Mouse (Mus musculus): Measurements from ENCODE around the gene Milr1. TPM values are rescaled to one million over a fixed set of nuclear protein-coding genes. Genes with fewer than 3 reads are reported as not detected.
A peak's percentile ranks its signal among the peaks of the same experiment; 100 is the strongest.
"Not testable (repeated sequence)": the region's sequence is repeated elsewhere in the genome, so short reads cannot be mapped to it uniquely, and the experiment has no call there.

Milr1 gene
- polyA plus RNA-seq, 1 experiment: 0.40 TPM

GRCm38 (mm10) chr11:106716568-106716967, 34.5 kb upstream of the Milr1 start:
- Histone ChIP-seq H3K27ac (ENCODE audit: insufficient read depth, low read length) (no peak overlapping the region), H3K4me1 (ENCODE audit: control insufficient read depth, insufficient read depth, low read length) (no peaks in the 10 kb centered on the region), H3K9ac (ENCODE audit: low read depth, poor library complexity, severe bottlenecking) (no peak overlapping the region), H3K9me3 (replicated peaks; ENCODE audit: control insufficient read depth, insufficient read depth, low read length, poor library complexity, severe bottlenecking) (0 out of 2 replicates have a peak, but pooled peaks cover 3% of the 10 kb centered on the region), H3K27me3 (ENCODE audit: control insufficient read depth, insufficient read depth, low read length, poor library complexity, severe bottlenecking) (no peaks in the 10 kb centered on the region), H3K36me3 (ENCODE audit: control insufficient read depth, insufficient read depth, low read length, poor library complexity, severe bottlenecking) (no peaks in the 10 kb centered on the region), H3K4me3 (ENCODE audit: low read depth, low read length) (no peak overlapping the region)
- TF ChIP-seq EP300 (IDR thresholded peaks at IDR 0.05; ENCODE audit: insufficient read depth, low read depth, low read length) (no peak), CTCF (IDR thresholded peaks at IDR 0.05; ENCODE audit: low read depth, low read length) (no peak), POLR2A (IDR thresholded peaks at IDR 0.05; ENCODE audit: insufficient read depth, low read length) (no peak)

- Histone ChIP-seq H3K36me3 (ENCODE audit: control insufficient read depth, insufficient read depth, low read length, poor library complexity, severe bottlenecking) (no peaks in the 10 kb centered on the region), H3K4me3 (ENCODE audit: low read depth, low read length) (no peak overlapping the region), H3K27ac (ENCODE audit: insufficient read depth, low read length) (no peak overlapping the region), H3K4me1 (ENCODE audit: control insufficient read depth, insufficient read depth, low read length) (no peaks in the 10 kb centered on the region), H3K9ac (ENCODE audit: low read depth, poor library complexity, severe bottlenecking) (0 out of 2 replicates have a peak overlapping the region, but pooled peaks have one; percentile 51), H3K27me3 (ENCODE audit: control insufficient read depth, insufficient read depth, low read length, poor library complexity, severe bottlenecking) (no peaks in the 10 kb centered on the region), H3K9me3 (replicated peaks; ENCODE audit: control insufficient read depth, insufficient read depth, low read length, poor library complexity, severe bottlenecking) (0 out of 2 replicates have a peak, but pooled peaks cover 3% of the 10 kb centered on the region)
- TF ChIP-seq CTCF (IDR thresholded peaks at IDR 0.05; ENCODE audit: low read depth, low read length) (no peak), POLR2A (IDR thresholded peaks at IDR 0.05; ENCODE audit: insufficient read depth, low read length) (no peak), EP300 (IDR thresholded peaks at IDR 0.05; ENCODE audit: insufficient read depth, low read depth, low read length) (no peak)
These were observed 30.6 kb upstream of the Milr1 start for GRCm38 (mm10) chr11:106720379-106720778.

DNA sequence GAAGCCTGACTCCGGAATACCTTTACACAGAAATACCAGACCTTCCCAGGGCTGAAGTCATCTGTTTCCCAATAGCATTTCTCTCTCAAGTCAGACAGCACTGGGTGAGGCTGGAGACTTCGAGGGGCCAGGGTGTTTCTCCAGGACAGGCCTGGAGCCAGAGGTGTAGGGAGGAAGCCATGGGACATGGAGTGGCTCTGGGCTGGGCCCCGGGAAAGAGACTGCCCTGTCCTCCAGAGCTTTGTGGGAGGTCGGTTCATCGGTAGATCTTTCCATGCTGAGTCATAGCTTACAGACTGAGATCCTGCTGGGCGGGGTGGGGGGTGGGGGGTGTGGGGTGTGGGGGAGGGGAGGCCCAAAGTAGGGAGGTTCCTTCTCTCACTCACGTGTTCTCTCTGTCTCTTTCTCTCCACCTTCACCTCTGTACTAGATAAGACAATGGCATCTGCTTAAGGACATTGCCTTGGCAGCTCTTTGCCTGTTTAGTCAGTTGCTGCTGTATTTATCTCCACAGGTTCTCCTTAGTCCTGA, 28.1 kb upstream of the Milr1 start:
- H3K36me3 ChIP-seq (ENCODE audit: control insufficient read depth, insufficient read depth, low read length, poor library complexity, severe bottlenecking): no peaks in the 10 kb centered on the region
- H3K9ac ChIP-seq (ENCODE audit: low read depth, poor library complexity, severe bottlenecking): peak overlapping the region; percentile 88
- TF ChIP-seq EP300 (IDR thresholded peaks at IDR 0.05; ENCODE audit: insufficient read depth, low read depth, low read length) (peak; percentile 90), POLR2A (IDR thresholded peaks at IDR 0.05; ENCODE audit: insufficient read depth, low read length) (no peak)
- peak overlapping the region; percentile 56 for H3K4me3 ChIP-seq (ENCODE audit: low read depth, low read length)
- no peaks in the 10 kb centered on the region for H3K4me1 ChIP-seq (ENCODE audit: control insufficient read depth, insufficient read depth, low read length)
- H3K27me3 ChIP-seq (ENCODE audit: control insufficient read depth, insufficient read depth, low read length, poor library complexity, severe bottlenecking): no peaks in the 10 kb centered on the region
- no peaks in the 10 kb centered on the region for H3K9me3 ChIP-seq (replicated peaks; ENCODE audit: control insufficient read depth, insufficient read depth, low read length, poor library complexity, severe bottlenecking)
- H3K27ac ChIP-seq (ENCODE audit: insufficient read depth, low read length): peak overlapping the region; percentile 98

DNA sequence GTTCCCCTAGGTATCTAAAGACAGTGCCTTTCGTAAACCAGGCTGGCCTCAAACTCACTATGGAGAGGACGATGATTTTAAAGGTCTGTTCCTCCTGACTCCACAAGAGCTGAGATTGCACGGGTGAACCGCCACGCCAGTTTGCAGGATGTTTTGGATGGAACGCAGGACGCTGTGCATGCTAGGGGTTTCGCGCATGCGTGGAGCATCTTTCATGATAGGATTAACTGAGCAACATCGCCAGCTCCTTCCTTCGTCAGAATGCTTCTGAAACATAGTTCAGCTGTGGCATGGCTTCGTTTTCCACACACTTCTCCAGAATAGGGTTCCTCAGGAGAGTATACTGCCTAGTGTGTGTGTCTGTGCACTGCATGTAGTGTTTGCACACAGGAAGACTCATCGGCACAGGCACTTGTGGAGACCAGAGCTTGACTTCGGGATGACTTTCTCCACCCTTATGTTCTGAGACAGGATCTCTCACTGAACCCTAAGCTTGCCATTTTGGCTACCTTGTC, 27.4 kb upstream of the Milr1 start:
- no peaks in the 10 kb centered on the region for H3K36me3 ChIP-seq (ENCODE audit: control insufficient read depth, insufficient read depth, low read length, poor library complexity, severe bottlenecking)
- no peak for TF ChIP-seq CTCF (IDR thresholded peaks at IDR 0.05; ENCODE audit: low read depth, low read length)
- TF ChIP-seq EP300 (IDR thresholded peaks at IDR 0.05; ENCODE audit: insufficient read depth, low read depth, low read length): no peak
- no peak for TF ChIP-seq POLR2A (IDR thresholded peaks at IDR 0.05; ENCODE audit: insufficient read depth, low read length)
- peak overlapping the region; percentile 98 for H3K27ac ChIP-seq (ENCODE audit: insufficient read depth, low read length)
- H3K27me3 ChIP-seq (ENCODE audit: control insufficient read depth, insufficient read depth, low read length, poor library complexity, severe bottlenecking): no peaks in the 10 kb centered on the region
- peak overlapping the region; percentile 88 for H3K9ac ChIP-seq (ENCODE audit: low read depth, poor library complexity, severe bottlenecking)
- no peaks in the 10 kb centered on the region for H3K4me1 ChIP-seq (ENCODE audit: control insufficient read depth, insufficient read depth, low read length)
- H3K9me3 ChIP-seq (replicated peaks; ENCODE audit: control insufficient read depth, insufficient read depth, low read length, poor library complexity, severe bottlenecking): no peaks in the 10 kb centered on the region
- H3K4me3 ChIP-seq (ENCODE audit: low read depth, low read length): peak overlapping the region; percentile 89

DNA sequence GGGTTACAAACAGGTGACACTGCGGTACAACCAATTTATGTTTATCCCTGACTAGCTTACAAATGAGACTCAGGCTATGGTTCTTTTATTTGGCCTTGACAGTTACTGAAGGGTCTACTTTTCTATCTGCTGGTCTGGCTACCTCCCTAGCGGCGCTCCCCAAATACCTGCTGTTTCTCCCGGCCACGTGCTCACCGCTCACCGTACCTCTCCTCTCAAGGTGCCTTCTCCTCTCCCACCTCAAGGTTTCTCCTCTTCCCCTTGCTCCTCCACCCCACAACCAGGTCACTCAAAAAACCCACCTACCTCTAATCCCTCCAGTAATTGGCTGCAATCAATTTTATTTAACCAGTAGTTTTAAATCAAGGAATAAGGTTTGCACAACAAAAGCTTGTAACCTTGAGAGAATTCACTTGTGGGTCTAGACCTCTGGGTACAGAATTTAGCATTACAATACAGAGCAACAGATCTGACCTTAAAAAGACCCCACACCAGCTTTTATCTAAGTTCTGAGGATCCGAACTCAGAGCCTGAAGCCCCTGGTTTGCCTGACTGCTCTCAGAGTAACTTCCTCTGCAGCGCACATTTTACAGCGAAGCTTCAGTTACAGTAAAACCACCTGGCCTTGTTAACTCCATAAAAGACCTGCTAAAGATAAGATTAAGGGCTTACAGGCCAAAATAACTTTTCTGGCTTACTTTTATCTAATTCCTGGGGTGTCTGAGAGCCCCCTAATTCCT, 26.7 kb upstream of the Milr1 start:
- no peaks in the 10 kb centered on the region for H3K36me3 ChIP-seq (ENCODE audit: control insufficient read depth, insufficient read depth, low read length, poor library complexity, severe bottlenecking)
- peak overlapping the region; percentile 89 for H3K4me3 ChIP-seq (ENCODE audit: low read depth, low read length)
- no peaks in the 10 kb centered on the region for H3K27me3 ChIP-seq (ENCODE audit: control insufficient read depth, insufficient read depth, low read length, poor library complexity, severe bottlenecking)
- peak overlapping the region; percentile 88 for H3K9ac ChIP-seq (ENCODE audit: low read depth, poor library complexity, severe bottlenecking)
- TF ChIP-seq CTCF (IDR thresholded peaks at IDR 0.05; ENCODE audit: low read depth, low read length) (no peak), POLR2A (IDR thresholded peaks at IDR 0.05; ENCODE audit: insufficient read depth, low read length) (no peak), EP300 (IDR thresholded peaks at IDR 0.05; ENCODE audit: insufficient read depth, low read depth, low read length) (peak; percentile 93)
- no peaks in the 10 kb centered on the region for H3K4me1 ChIP-seq (ENCODE audit: control insufficient read depth, insufficient read depth, low read length)
- H3K9me3 ChIP-seq (replicated peaks; ENCODE audit: control insufficient read depth, insufficient read depth, low read length, poor library complexity, severe bottlenecking): no peaks in the 10 kb centered on the region
- peak overlapping the region; percentile 98 for H3K27ac ChIP-seq (ENCODE audit: insufficient read depth, low read length)

DNA sequence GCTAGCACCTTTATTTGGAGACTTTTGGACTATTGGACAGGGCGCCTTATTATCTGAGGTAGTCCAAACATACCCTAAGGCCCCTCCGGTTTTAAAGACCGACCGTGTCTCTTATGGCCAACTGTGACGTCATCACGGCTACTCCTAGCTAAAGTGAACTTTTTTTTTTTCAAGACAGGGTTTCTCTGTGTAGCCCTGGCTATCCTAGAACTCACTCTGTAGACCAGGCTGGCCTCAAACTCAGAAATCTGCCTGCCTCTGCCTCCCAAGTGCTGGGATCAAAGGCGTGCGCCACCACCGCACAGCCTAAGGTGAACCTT, 26.1 kb upstream of the Milr1 start:
- not testable (repeated sequence) for H3K4me1 ChIP-seq (ENCODE audit: control insufficient read depth, insufficient read depth, low read length); H3K9ac ChIP-seq (ENCODE audit: low read depth, poor library complexity, severe bottlenecking)

More for the DNA sequence above, 26.1 kb upstream of the Milr1 start:
- not testable (repeated sequence) for H3K4me3 ChIP-seq (ENCODE audit: low read depth, low read length); H3K9me3 ChIP-seq (replicated peaks; ENCODE audit: control insufficient read depth, insufficient read depth, low read length, poor library complexity, severe bottlenecking); H3K36me3 ChIP-seq (ENCODE audit: control insufficient read depth, insufficient read depth, low read length, poor library complexity, severe bottlenecking); H3K27me3 ChIP-seq (ENCODE audit: control insufficient read depth, insufficient read depth, low read length, poor library complexity, severe bottlenecking)
- peak overlapping the region; percentile 77 for H3K27ac ChIP-seq (ENCODE audit: insufficient read depth, low read length)
